Mouse (Mus musculus): ENCODE results near the gene Flvcr2. TPM values are rescaled to one million over a fixed set of nuclear protein-coding genes. Genes with fewer than 3 reads are reported as not detected.

The Flvcr2 gene
- total RNA-seq, 1 experiment = 6.7 TPM

- Histone ChIP-seq H3K36me3 (ENCODE audit: control insufficient read depth, insufficient read depth, low read length, poor library complexity, severe bottlenecking) (no peaks in the 10 kb centered on the region), H3K9me3 (ENCODE audit: control insufficient read depth, insufficient read depth, low read depth, low read length) (no peaks in the 10 kb centered on the region), H3K27ac (ENCODE audit: insufficient read depth, low read depth, low read length, poor library complexity, severe bottlenecking) (no peak overlapping the region), H3K9ac (ENCODE audit: insufficient read depth, low read depth, low read length, poor library complexity, severe bottlenecking) (no peak overlapping the region), H3K4me3 (ENCODE audit: insufficient read depth in 1 of 2, low read depth in 1 of 2, low read length in 2 of 2, poor library complexity in 1 of 2, severe bottlenecking in 1 of 2) (no peak overlapping the region), H3K4me1 (ENCODE audit: control insufficient read depth in 2 of 2, insufficient read depth in 2 of 2, low read length in 2 of 2, poor library complexity in 1 of 2) (no peaks in the 10 kb centered on the region)
- TF ChIP-seq CHD2 (IDR thresholded peaks at IDR 0.05; ENCODE audit: low read depth, low read length) (no peak), HCFC1 (IDR thresholded peaks at IDR 0.05; ENCODE audit: borderline replicate concordance, insufficient read depth, low read length) (no peak), ZC3H11A (IDR thresholded peaks at IDR 0.05; ENCODE audit: borderline replicate concordance, low read depth, low read length) (no peak), ZNF384 (IDR thresholded peaks at IDR 0.05; ENCODE audit: low read depth, low read length) (no peak), MAFK (IDR thresholded peaks at IDR 0.05; ENCODE audit: insufficient read depth, low read depth, low read length) (no peak)
- DNase-seq (ENCODE audit: low read depth, low spot score) = no peak
- in situ Hi-C loops (cut with MboI; ENCODE audit: low sequenced_read_pairs in 2 of 2, unreplicated experiment in 2 of 2) = no loop called here
Measured at GRCm38 (mm10) chr12:85726729-85727397, 19.5 kb upstream of the Flvcr2 start.

- TF ChIP-seq ZNF384 (IDR thresholded peaks at IDR 0.05; ENCODE audit: low read depth, low read length) = no peak
- no peak for TF ChIP-seq CHD2 (IDR thresholded peaks at IDR 0.05; ENCODE audit: low read depth, low read length)
- Histone ChIP-seq H3K4me3 (ENCODE audit: insufficient read depth in 1 of 2, low read depth in 1 of 2, low read length in 2 of 2, poor library complexity in 1 of 2, severe bottlenecking in 1 of 2) (no peak overlapping the region), H3K36me3 (ENCODE audit: control insufficient read depth, insufficient read depth, low read length, poor library complexity, severe bottlenecking) (no peaks in the 10 kb centered on the region), H3K9ac (ENCODE audit: insufficient read depth, low read depth, low read length, poor library complexity, severe bottlenecking) (no peak overlapping the region), H3K4me1 (ENCODE audit: control insufficient read depth in 2 of 2, insufficient read depth in 2 of 2, low read length in 2 of 2, poor library complexity in 1 of 2) (no peaks in the 10 kb centered on the region), H3K27ac (ENCODE audit: insufficient read depth, low read depth, low read length, poor library complexity, severe bottlenecking) (no peak overlapping the region), H3K9me3 (ENCODE audit: control insufficient read depth, insufficient read depth, low read depth, low read length) (no peaks in the 10 kb centered on the region)
- DNase-seq (ENCODE audit: low read depth, low spot score) = no peak
- in situ Hi-C loops (cut with MboI; ENCODE audit: low sequenced_read_pairs in 2 of 2, unreplicated experiment in 2 of 2) = no loop called here
Measured at GRCm38 (mm10) chr12:85728181-85728580, 18.2 kb upstream of the Flvcr2 start.

GRCm38 (mm10) chr12:85729022-85729944 is 17.1 kb upstream of the Flvcr2 start:
- TF ChIP-seq ZC3H11A (IDR thresholded peaks at IDR 0.05; ENCODE audit: borderline replicate concordance, low read depth, low read length) (peak; percentile 58; the same call in 1 of the 2 replicates), ZNF384 (IDR thresholded peaks at IDR 0.05; ENCODE audit: low read depth, low read length) (no peak)
- Histone ChIP-seq H3K9ac (ENCODE audit: insufficient read depth, low read depth, low read length, poor library complexity, severe bottlenecking) (no peak overlapping the region), H3K9me3 (ENCODE audit: control insufficient read depth, insufficient read depth, low read depth, low read length) (no peaks in the 10 kb centered on the region), H3K27ac (ENCODE audit: insufficient read depth, low read depth, low read length, poor library complexity, severe bottlenecking) (no peak overlapping the region), H3K4me1 (ENCODE audit: control insufficient read depth in 2 of 2, insufficient read depth in 2 of 2, low read length in 2 of 2, poor library complexity in 1 of 2) (no peaks in the 10 kb centered on the region), H3K36me3 (ENCODE audit: control insufficient read depth, insufficient read depth, low read length, poor library complexity, severe bottlenecking) (no peaks in the 10 kb centered on the region), H3K4me3 (ENCODE audit: insufficient read depth in 1 of 2, low read depth in 1 of 2, low read length in 2 of 2, poor library complexity in 1 of 2, severe bottlenecking in 1 of 2) (no peak overlapping the region)
- in situ Hi-C loops (cut with MboI; ENCODE audit: low sequenced_read_pairs in 2 of 2, unreplicated experiment in 2 of 2) = no loop called here
- DNase-seq (ENCODE audit: low read depth, low spot score) = peak; percentile 39

GRCm38 (mm10) chr12:85729945-85730290 is 16.4 kb upstream of the Flvcr2 start:
- no peak for DNase-seq (ENCODE audit: low read depth, low spot score)
- H3K9me3 ChIP-seq (ENCODE audit: control insufficient read depth, insufficient read depth, low read depth, low read length) = no peaks in the 10 kb centered on the region
- no peak for TF ChIP-seq MAFK (IDR thresholded peaks at IDR 0.05; ENCODE audit: insufficient read depth, low read depth, low read length)
- TF ChIP-seq HCFC1 (IDR thresholded peaks at IDR 0.05; ENCODE audit: borderline replicate concordance, insufficient read depth, low read length) = no peak
- no peak for TF ChIP-seq ZC3H11A (IDR thresholded peaks at IDR 0.05; ENCODE audit: borderline replicate concordance, low read depth, low read length)
- TF ChIP-seq ZNF384 (IDR thresholded peaks at IDR 0.05; ENCODE audit: low read depth, low read length) = no peak
- TF ChIP-seq CHD2 (IDR thresholded peaks at IDR 0.05; ENCODE audit: low read depth, low read length) = no peak
- no peak overlapping the region for H3K27ac ChIP-seq (ENCODE audit: insufficient read depth, low read depth, low read length, poor library complexity, severe bottlenecking)
- in situ Hi-C loops (cut with MboI; ENCODE audit: low sequenced_read_pairs in 2 of 2, unreplicated experiment in 2 of 2) = no loop called here
- no peaks in the 10 kb centered on the region for H3K36me3 ChIP-seq (ENCODE audit: control insufficient read depth, insufficient read depth, low read length, poor library complexity, severe bottlenecking)
- no peak overlapping the region for H3K4me3 ChIP-seq (ENCODE audit: insufficient read depth in 1 of 2, low read depth in 1 of 2, low read length in 2 of 2, poor library complexity in 1 of 2, severe bottlenecking in 1 of 2)
- no peak overlapping the region for H3K9ac ChIP-seq (ENCODE audit: insufficient read depth, low read depth, low read length, poor library complexity, severe bottlenecking)
- no peaks in the 10 kb centered on the region for H3K4me1 ChIP-seq (ENCODE audit: control insufficient read depth in 2 of 2, insufficient read depth in 2 of 2, low read length in 2 of 2, poor library complexity in 1 of 2)

All from ES-E14 (cell line).